Mouse (Mus musculus) heart, embryonic 16.5 days (tissue): ENCODE data around the gene Eps15. TPM values are rescaled to one million over a fixed set of nuclear protein-coding genes. Genes with fewer than 3 reads are reported as not detected.
"Not testable (repeated sequence)": the region's sequence is repeated elsewhere in the genome, so short reads cannot be mapped to it uniquely, and the experiment has no call there.

ENCODE experiments used
- ATAC-seq: fragments of 200-750 bp; cut with Nextera tagmentation; replicated peaks from 2 replicates; pipeline ENCODE4 v1.8.0; 2017; ENCODE audit warnings: moderate number of reproducible peaks; ENCODE audit not compliant: insufficient read depth, low FRiP score; ENCODE audit errors: extremely low read depth
- H3K27ac ChIP-seq: fragments of 300-500 bp; sonication (generic); 2 replicates; pipeline ENCODE4 v1.5.1; 2014; ENCODE audit warnings: mild to moderate bottlenecking, low read length, control low read depth, moderate library complexity
- H3K27me3 ChIP-seq: fragments of 300-500 bp; sonication (generic); 2 replicates; pipeline ENCODE4 v1.6.1; 2014; ENCODE audit warnings: low read length, mixed read lengths; ENCODE audit not compliant: control insufficient read depth, insufficient read depth
- H3K36me3 ChIP-seq: fragments of 300-500 bp; sonication (generic); 2 replicates; pipeline ENCODE4 v1.6.1; 2014; ENCODE audit not compliant: control insufficient read depth, insufficient read depth
- H3K4me1 ChIP-seq: fragments of 300-500 bp; sonication (generic); 2 replicates; pipeline ENCODE4 v1.6.1; 2014; ENCODE audit warnings: low read length, mixed read lengths; ENCODE audit not compliant: control insufficient read depth, insufficient read depth
- H3K4me2 ChIP-seq: fragments of 300-500 bp; sonication (generic); 2 replicates; pipeline ENCODE4 v1.6.1; 2014; ENCODE audit warnings: low read depth, mild to moderate bottlenecking, control low read depth, low read length
- H3K4me3 ChIP-seq: fragments of 300-500 bp; sonication (generic); 2 replicates; pipeline ENCODE4 v1.5.1; 2014; ENCODE audit warnings: mild to moderate bottlenecking, control low read depth, low read length
- H3K9ac ChIP-seq: fragments of 300-500 bp; sonication (generic); 2 replicates; pipeline ENCODE4 v1.6.1; 2014; ENCODE audit warnings: low read length, control low read depth
- H3K9me3 ChIP-seq: fragments of 300-500 bp; sonication (generic); replicated peaks from 2 replicates; pipeline ENCODE4 v1.6.1; 2016; ENCODE audit warnings: low read length; ENCODE audit not compliant: control insufficient read depth
- WGBS: fragments of 180-500 bp; shearing (Covaris S2); extraction: QIAGEN DNeasy Blood & Tissue Kit; methylation state at CpG from one replicate; pipeline ENCODE4 v1.1.7; 2014; 5-methylcytosine and 5-hydroxymethylcytosine counted together
- polyA plus RNA-seq: library from polyadenylated mRNA; unstranded; fragments of >200 nt; fragmentation: Nextera tagmentation; extraction: Ambion mirVana; gene quantifications from 2 replicates; pipeline ENCODE4 v1.2.1, GENCODE M21; 2015

The Eps15 gene
- polyA plus RNA-seq, 1 experiment from 2014 or later: 30.3 TPM

DNA sequence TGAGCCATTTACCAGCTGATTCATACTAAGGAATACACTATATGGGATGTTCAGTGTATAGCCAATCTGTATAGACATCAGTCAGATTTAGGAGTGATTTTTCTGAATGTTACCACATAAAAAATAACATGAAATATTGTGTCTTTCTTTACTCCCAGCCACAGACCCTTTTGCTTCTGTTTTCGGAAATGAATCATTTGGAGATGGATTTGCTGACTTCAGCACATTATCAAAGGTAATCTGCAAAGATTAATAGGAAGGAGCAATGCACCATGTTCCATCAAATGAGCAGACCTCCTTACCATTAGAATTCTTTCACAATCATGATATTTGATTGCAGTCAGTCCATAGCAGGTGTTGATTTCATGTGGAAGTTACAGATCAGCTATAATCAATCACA is 98.0 kb downstream of the Eps15 start:
- Histone ChIP-seq H3K36me3 (peaks cover 11% of the 10 kb centered on the region), H3K4me2 (no peak overlapping the region), H3K9me3 (no peaks in the 10 kb centered on the region), H3K27ac (no peak overlapping the region), H3K27me3 (no peaks in the 10 kb centered on the region), H3K9ac (no peak overlapping the region), H3K4me3 (no peak overlapping the region), H3K4me1 (no peaks in the 10 kb centered on the region)
- 83% methylated on average over 1 of the region's 1 CpGs for WGBS
- no peak for ATAC-seq

GRCm38 (mm10) chr4:109382457-109382856 is 102.4 kb downstream of the Eps15 start:
- Histone ChIP-seq H3K4me1 (no peaks in the 10 kb centered on the region), H3K36me3 (peaks cover 13% of the 10 kb centered on the region), H3K27me3 (no peaks in the 10 kb centered on the region), H3K9me3 (no peaks in the 10 kb centered on the region), H3K9ac (no peak overlapping the region), H3K27ac (no peak overlapping the region), H3K4me2 (no peak overlapping the region), H3K4me3 (no peak overlapping the region)
- 90% methylated on average over 2 of the region's 2 CpGs for WGBS
- ATAC-seq: no peak

GRCm38 (mm10) chr4:109385599-109385998 is 105.5 kb downstream of the Eps15 start:
- Histone ChIP-seq H3K9ac (no peak overlapping the region), H3K4me2 (no peak overlapping the region), H3K4me1 (no peaks in the 10 kb centered on the region), H3K4me3 (no peak overlapping the region), H3K27me3 (no peaks in the 10 kb centered on the region), H3K27ac (no peak overlapping the region), H3K9me3 (no peaks in the 10 kb centered on the region), H3K36me3 (peaks cover 13% of the 10 kb centered on the region; the same call in 1 of the 2 replicates)
- no peak for ATAC-seq
- WGBS: 78% methylated on average over 4 of the region's 4 CpGs

DNA sequence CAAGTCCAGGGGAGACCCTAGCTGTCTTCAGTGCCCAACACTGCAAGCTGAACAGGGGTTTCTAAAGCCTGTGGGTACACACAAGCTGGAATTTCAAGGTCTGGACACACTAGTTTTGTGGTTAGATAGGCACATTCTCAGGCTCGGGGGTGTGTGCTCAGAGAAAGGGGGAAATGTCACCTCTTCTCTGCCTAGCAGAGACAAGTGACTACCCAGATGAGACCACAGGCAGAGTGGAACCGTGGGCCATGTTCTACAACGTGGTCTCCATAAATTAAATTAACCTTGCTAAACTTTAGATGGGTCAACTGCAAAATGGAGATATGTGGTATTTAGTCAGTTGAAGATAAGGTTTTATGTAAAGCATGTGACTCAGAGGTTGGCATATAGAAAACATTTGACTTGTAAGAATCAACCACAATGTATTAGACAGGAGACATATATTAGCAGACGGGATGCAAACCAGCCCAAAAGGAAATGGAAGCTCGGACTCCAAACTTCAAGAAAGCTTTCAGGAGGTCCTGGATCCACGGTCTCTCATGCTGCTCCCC is 113.2 kb downstream of the Eps15 start:
- H3K4me1 ChIP-seq: peaks cover 6% of the 10 kb centered on the region; the same call in 1 of the 2 replicates
- H3K4me2 ChIP-seq: no peak overlapping the region; the same call in 1 of the 2 replicates
- no peak overlapping the region for H3K4me3 ChIP-seq
- no peaks in the 10 kb centered on the region for H3K27me3 ChIP-seq
- no peak overlapping the region for H3K9ac ChIP-seq
- WGBS: 61% methylated on average over 6 of the region's 6 CpGs
- no peak for ATAC-seq
- H3K27ac ChIP-seq: no peak overlapping the region
- H3K36me3 ChIP-seq: peaks cover 7% of the 10 kb centered on the region; the same call in 1 of the 2 replicates
- no peaks in the 10 kb centered on the region for H3K9me3 ChIP-seq

- Histone ChIP-seq H3K27ac (no peak overlapping the region), H3K9me3 (no peaks in the 10 kb centered on the region), H3K4me3 (peak overlapping the region; percentile 21), H3K27me3 (no peaks in the 10 kb centered on the region), H3K9ac (peak overlapping the region; percentile 31; the same call in 1 of the 2 replicates), H3K4me1 (peaks cover 6% of the 10 kb centered on the region; the same call in 1 of the 2 replicates), H3K36me3 (0 out of 2 replicates have a peak, but pooled peaks cover 3% of the 10 kb centered on the region), H3K4me2 (peak overlapping the region; percentile 62)
- 12% methylated on average over 13 of the region's 13 CpGs for WGBS
- peak; percentile 49; the same call in 1 of the 2 replicates for ATAC-seq
Observed at GRCm38 (mm10) chr4:109393902-109394301, 113.8 kb downstream of the Eps15 start.

- peak overlapping the region; percentile 62 for H3K4me2 ChIP-seq
- H3K4me1 ChIP-seq: peaks cover 6% of the 10 kb centered on the region; the same call in 1 of the 2 replicates
- H3K36me3 ChIP-seq: 0 out of 2 replicates have a peak, but pooled peaks cover 3% of the 10 kb centered on the region
- no peak for ATAC-seq
- WGBS: 24% methylated on average over 13 of the region's 13 CpGs
- no peaks in the 10 kb centered on the region for H3K9me3 ChIP-seq
- no peaks in the 10 kb centered on the region for H3K27me3 ChIP-seq
- H3K27ac ChIP-seq: no peak overlapping the region
- H3K4me3 ChIP-seq: peak overlapping the region; percentile 21
- H3K9ac ChIP-seq: peak overlapping the region; percentile 31; the same call in 1 of the 2 replicates
Observed at GRCm38 (mm10) chr4:109394314-109395074, 114.4 kb downstream of the Eps15 start.

GRCm38 (mm10) chr4:109400366-109400980 is 120.4 kb downstream of the Eps15 start:
- no peak for ATAC-seq
- no peak overlapping the region for H3K27ac ChIP-seq
- no peaks in the 10 kb centered on the region for H3K9me3 ChIP-seq
- H3K27me3 ChIP-seq: no peaks in the 10 kb centered on the region
- no peak overlapping the region for H3K4me2 ChIP-seq
- H3K9ac ChIP-seq: no peak overlapping the region
- 79% methylated on average over 10 of the region's 10 CpGs for WGBS
- no peak overlapping the region for H3K4me3 ChIP-seq
- peaks cover 3% of the 10 kb centered on the region for H3K4me1 ChIP-seq
- H3K36me3 ChIP-seq: no peaks in the 10 kb centered on the region

DNA sequence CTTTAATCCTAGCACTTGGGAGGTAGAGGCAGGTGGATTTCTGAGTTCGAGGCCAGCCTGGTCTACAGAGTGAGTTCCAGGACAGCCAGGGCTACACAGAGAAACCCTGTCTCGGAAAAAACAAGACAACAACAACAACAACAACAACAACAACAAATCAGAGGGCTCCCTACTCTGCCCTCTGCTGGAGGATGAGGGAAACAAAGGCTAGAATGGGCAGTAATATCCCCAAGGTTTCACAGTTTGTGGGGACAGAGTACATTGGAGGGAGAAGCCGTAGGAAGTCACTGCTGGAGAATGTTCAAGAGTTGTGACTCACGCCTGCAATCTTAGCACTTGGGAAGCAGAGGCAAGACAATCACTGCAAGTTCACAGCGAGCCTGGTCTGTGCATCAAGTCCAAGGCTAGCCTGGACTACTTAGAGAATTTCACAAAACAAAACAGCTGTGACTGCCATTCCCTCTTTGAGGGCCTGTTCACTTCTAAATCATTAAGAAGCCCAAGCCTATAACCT is 121.2 kb downstream of the Eps15 start:
- Histone ChIP-seq H3K4me3 (no peak overlapping the region), H3K36me3 (no peaks in the 10 kb centered on the region), H3K27ac (no peak overlapping the region), H3K4me1 (peaks cover 10% of the 10 kb centered on the region), H3K9me3 (no peaks in the 10 kb centered on the region), H3K9ac (no peak overlapping the region), H3K27me3 (no peaks in the 10 kb centered on the region), H3K4me2 (no peak overlapping the region)
- no peak for ATAC-seq
- 58% methylated on average over 5 of the region's 5 CpGs for WGBS

DNA sequence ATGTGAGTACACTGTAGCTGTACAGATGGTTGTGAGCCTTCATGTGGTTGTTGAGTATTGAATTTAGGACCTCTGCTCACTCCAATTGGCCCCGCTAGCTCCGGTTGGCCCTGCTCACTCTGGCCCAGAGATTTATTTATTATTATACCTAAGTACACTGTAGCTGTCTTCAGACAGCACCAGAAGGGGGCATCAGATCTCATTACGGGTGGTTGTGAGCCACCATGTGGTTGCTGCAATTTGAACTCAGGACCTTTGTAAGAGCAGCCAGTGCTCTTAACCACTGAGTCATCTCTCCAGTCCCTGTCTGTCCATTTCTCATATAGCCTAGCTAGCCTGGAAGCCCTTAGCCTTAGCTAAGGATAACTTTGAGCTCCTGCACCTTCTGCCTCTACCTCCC is 124.8 kb downstream of the Eps15 start:
- peaks cover 14% of the 10 kb centered on the region for H3K4me1 ChIP-seq
- H3K9ac ChIP-seq, H3K36me3 ChIP-seq, H3K27me3 ChIP-seq, H3K27ac ChIP-seq, H3K4me3 ChIP-seq, ATAC-seq, H3K9me3 ChIP-seq, H3K4me2 ChIP-seq: not testable (repeated sequence)
- WGBS: 94% methylated on average over 3 of the region's 3 CpGs
